In the genomic region with DNA sequence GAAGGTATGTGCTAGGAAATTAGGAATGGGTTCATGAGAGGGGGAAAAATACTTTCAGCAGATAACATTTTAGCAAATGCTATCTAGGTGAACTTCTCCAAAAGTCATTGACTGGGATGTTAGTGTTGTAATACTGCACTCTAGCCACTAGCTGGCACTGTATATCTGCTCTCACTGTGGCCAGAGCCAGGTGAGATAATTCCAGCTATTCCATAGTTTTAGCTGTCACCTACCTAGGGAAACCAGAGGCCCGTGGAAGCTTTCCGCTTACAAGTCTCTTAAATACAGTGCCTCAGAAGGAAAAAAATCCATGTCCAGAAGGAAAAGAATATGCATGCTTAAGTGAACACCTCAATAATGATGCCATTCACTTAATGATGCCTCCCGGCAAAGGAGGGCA, we compare ENCODE assay signal across 9 mouse cellular contexts. TPM values are rescaled to one million over a fixed set of nuclear protein-coding genes. Genes with fewer than 3 reads are reported as not detected.
DNase-seq lines count a peak whose midpoint lies in the region; ATAC-seq lines count a peak whose summit lies in the region.
"Had no signal": no experiment of that assay in that cellular context is flagged by ENCODE, and none has a peak within 500 bp of the region (broad histone marks: within the 10 kb centered on the region; RNA-seq: fewer than 3 reads in every experiment).

No protein-coding gene starts in this region.

- intact Hi-C loops in heart, postnatal 36 days (cut with DNase I): loop anchor here (1.0 to 10.0 kb wide), 4 partner anchors 433 to 1055 kb away; no protein-coding TSS in a partner anchor

- no peaks in the 10 kb centered on the region for H3K4me1 ChIP-seq in intestine, embryonic 14.5 days (replicated peaks; ENCODE audit: control insufficient read depth, insufficient read depth, low read length)
- no peaks in the 10 kb centered on the region for H3K4me1 ChIP-seq in intestine, embryonic 15.5 days (replicated peaks)
- H3K4me1 ChIP-seq in limb, embryonic 13.5 days: peaks cover 4% of the 10 kb centered on the region; the same call in 1 of the 2 replicates

- 43% methylated on average over 3 of the region's 3 CpGs for WGBS in intestine, embryonic 14.5 days
- WGBS in intestine, embryonic 15.5 days: 48% methylated on average over 3 of the region's 3 CpGs
- WGBS in limb, embryonic 13.5 days: 35% methylated on average over 3 of the region's 3 CpGs

- DNase-seq in intestine, embryonic 14.5 days (ENCODE audit: low spot score): peak; percentile 56
- DNase-seq in ES-CJ7 (ENCODE audit: low read depth, low spot score): peak; percentile 38
- DNase-seq in embryo, embryonic 10 days (ENCODE audit: low spot score): peak; percentile 80
- DNase-seq in heart, postnatal 36 days: no peak
- DNase-seq in gastrocnemius, adult 8-10 months (ENCODE audit: low spot score in 2 of 2): no peak

- no peaks in the 10 kb centered on the region for H3K36me3 ChIP-seq in intestine, embryonic 14.5 days (ENCODE audit: control insufficient read depth, insufficient read depth, low read length)
- H3K36me3 ChIP-seq in intestine, embryonic 15.5 days: no peaks in the 10 kb centered on the region
- no peaks in the 10 kb centered on the region for H3K36me3 ChIP-seq in limb, embryonic 13.5 days
- H3K36me3 ChIP-seq: limb, embryonic 15.5 days had no signal

- no peak for ATAC-seq in intestine, embryonic 14.5 days (replicated peaks; ENCODE audit: low FRiP score, low TSS enrichment, low read depth)
- no peak; the same call in 1 of the 2 replicates for ATAC-seq in intestine, embryonic 15.5 days
- peak; percentile 59; the same call in 1 of the 2 replicates for ATAC-seq in limb, embryonic 13.5 days (ENCODE audit: low FRiP score, low read depth)
- no peak for ATAC-seq in erythroid progenitor cell, adult 5-6 weeks (replicated peaks; ENCODE audit: low FRiP score, poor library complexity, severe bottlenecking)

- no peak overlapping the region for H3K9ac ChIP-seq in intestine, embryonic 14.5 days (ENCODE audit: low read length)
- no peak overlapping the region for H3K9ac ChIP-seq in intestine, embryonic 15.5 days
- H3K9ac ChIP-seq in limb, embryonic 13.5 days: no peak overlapping the region
- H3K9ac ChIP-seq: limb, embryonic 15.5 days had no signal

- no peak overlapping the region for H3K4me2 ChIP-seq in intestine, embryonic 14.5 days (ENCODE audit: low read length)
- no peak overlapping the region for H3K4me2 ChIP-seq in intestine, embryonic 15.5 days (replicated peaks)
- no peak overlapping the region for H3K4me2 ChIP-seq in limb, embryonic 13.5 days (replicated peaks)
- H3K4me2 ChIP-seq: limb, embryonic 15.5 days had no signal

- no peaks in the 10 kb centered on the region for H3K9me3 ChIP-seq in intestine, embryonic 14.5 days (ENCODE audit: control insufficient read depth, low read length)
- H3K9me3 ChIP-seq in intestine, embryonic 15.5 days: no peaks in the 10 kb centered on the region
- no peaks in the 10 kb centered on the region for H3K9me3 ChIP-seq in limb, embryonic 13.5 days
- H3K9me3 ChIP-seq: limb, embryonic 15.5 days had no signal

- no peak overlapping the region for H3K4me3 ChIP-seq in intestine, embryonic 14.5 days (ENCODE audit: low read depth, low read length)
- H3K4me3 ChIP-seq in intestine, embryonic 15.5 days (replicated peaks): no peak overlapping the region
- no peak overlapping the region for H3K4me3 ChIP-seq in limb, embryonic 13.5 days
- H3K4me3 ChIP-seq: limb, embryonic 15.5 days had no signal

- no peaks in the 10 kb centered on the region for H3K27me3 ChIP-seq in intestine, embryonic 14.5 days (replicated peaks; ENCODE audit: control insufficient read depth, insufficient read depth, low read length)
- H3K27me3 ChIP-seq in intestine, embryonic 15.5 days (replicated peaks): no peaks in the 10 kb centered on the region
- no peaks in the 10 kb centered on the region for H3K27me3 ChIP-seq in limb, embryonic 13.5 days
- H3K27me3 ChIP-seq: limb, embryonic 15.5 days had no signal

- H3K27ac ChIP-seq in intestine, embryonic 14.5 days (ENCODE audit: low read depth): no peak overlapping the region
- H3K27ac ChIP-seq in intestine, embryonic 15.5 days: no peak overlapping the region
- no peak overlapping the region for H3K27ac ChIP-seq in limb, embryonic 13.5 days
- H3K27ac ChIP-seq: limb, embryonic 15.5 days had no signal

RNA-seq across cellular contexts. Expression of a gene that starts 25.6 kb away (rescaled TPM):
- polyA plus RNA-seq in intestine, embryonic 14.5 days (2014; fragmentation: Nextera tagmentation; extraction: Ambion mirVana): 31.4 and 33.6 TPM in 2 replicates
- 29.2 and 30.0 TPM in 2 replicates for polyA plus RNA-seq in intestine, embryonic 15.5 days (2015; fragmentation: Nextera tagmentation; extraction: Ambion mirVana)
- 35.2 and 37.7 TPM in 2 replicates for polyA plus RNA-seq in limb, embryonic 13.5 days (2015; fragmentation: Nextera tagmentation; extraction: Ambion mirVana)
- total RNA-seq in erythroid progenitor cell, adult 5-6 weeks (2015; ENCODE audit: low replicate concordance): 16.8 and 17.7 TPM in 2 replicates
- 6.9 and 8.0 TPM in 2 replicates for total RNA-seq in erythroid progenitor cell, adult 5-6 weeks (2017; ENCODE audit: low replicate concordance)
- 10 to 100 TPM; 20.0 to 23.8 TPM for total RNA-seq in heart, postnatal 36 days (2021)
- total RNA-seq in gastrocnemius, adult 8-10 months (2022): 10 to 100 TPM; 14.3 to 17.5 (median 17.0) TPM

Comparison
In these comparisons a context has a peak if more than half of its experiments do, and no peak if none do; other contexts are left out.
1. DNase-seq: peak in intestine, embryonic 14.5 days (single experiment), ES-CJ7 (single experiment) and embryo, embryonic 10 days (single experiment); none in heart, postnatal 36 days (0 of 2) and gastrocnemius, adult 8-10 months (0 of 2).